Mouse (Mus musculus): ENCODE measurements around the gene Klhl29.

The Klhl29 gene

DNA sequence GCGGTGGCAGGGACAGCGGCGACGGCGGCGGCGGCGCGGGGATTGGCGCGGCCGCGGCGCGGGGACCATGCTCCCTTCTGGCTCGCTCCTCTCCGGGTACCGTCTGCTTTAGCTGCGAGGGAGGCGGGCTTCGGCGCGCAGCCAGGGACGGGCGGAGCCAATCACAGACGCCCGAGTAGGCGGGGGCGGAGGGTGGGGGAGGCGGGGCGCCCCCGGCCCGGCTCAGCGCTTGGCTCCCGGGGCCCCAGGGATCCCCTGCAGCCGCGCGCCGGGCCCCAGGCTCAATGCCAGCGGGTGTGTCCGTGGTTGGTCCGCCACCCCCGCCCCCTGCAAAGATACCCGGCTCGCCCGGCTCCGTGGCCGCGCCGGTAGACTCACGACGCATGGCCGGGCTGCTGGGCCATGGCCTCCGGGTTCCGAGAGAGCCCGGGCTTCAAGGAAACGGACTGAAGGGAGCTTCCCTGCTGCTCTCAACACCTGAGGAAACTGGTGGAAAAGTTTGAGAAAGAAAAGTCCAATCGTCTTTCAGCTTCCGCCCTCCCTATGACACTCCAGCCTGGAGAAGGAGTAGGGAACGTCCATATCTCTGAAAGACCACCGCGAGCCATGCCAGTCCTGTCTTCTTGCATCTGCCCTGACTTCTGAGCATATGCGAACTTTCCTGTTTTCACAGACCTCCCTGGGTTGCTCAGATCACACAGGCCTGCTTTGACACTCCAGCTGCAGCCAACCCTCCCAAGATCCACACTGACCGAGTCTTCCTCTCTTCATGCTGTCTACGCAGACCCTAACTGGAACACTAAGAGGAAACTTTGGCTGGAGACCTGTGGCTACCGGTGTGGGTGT, at the start of gene Klhl29:
TSS of gene Klhl29 (minus strand) at position 67 of the 846 bp plus-strand sequence.
- DNase-seq (ENCODE audit: low spot score) = peak; percentile 86

DNA sequence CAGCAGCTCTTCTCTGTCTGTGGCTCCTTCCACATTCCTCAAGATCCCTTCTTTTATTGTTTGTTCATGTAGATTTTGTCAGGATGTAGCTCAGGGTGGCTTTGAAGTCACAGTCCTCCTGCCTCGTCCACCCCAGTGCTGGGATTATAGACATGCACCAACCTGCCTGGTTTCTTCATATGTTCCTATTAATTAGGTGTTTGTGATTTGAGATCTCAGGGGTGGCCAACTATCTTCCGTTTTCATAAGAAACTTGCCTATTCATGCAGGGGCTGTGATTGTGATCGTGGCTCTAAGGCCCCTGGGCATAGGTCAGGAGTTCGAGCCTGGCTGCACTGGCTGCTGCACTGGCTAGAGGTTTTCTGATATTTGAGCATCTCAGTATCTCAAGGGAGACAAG, 49.8 kb upstream of the Klhl29 start:
- DNase-seq (ENCODE audit: low spot score) = no peak

DNA sequence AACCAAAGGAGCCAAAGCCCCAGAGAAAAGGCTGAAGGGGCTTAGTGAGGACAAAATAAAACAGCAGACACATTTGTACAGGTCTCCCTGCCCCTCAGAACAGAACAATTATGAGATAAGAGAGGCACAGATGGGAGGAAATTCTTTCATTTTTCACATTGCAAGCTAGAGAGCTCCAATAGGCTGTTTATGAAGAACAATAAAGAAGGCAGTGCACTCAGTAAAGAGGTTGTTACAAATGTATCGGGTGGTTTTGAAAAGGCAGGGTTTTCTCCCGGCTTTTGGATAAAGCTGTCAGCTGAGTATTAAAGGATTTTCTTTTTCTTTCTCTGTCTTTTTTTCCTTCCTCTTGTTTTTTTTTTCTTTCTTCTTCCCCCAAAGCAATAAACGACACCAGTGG, 40.3 kb upstream of the Klhl29 start:
- no peak for DNase-seq (ENCODE audit: low spot score)

GRCm38 (mm10) chr12:5413976-5414375, 38.5 kb upstream of the Klhl29 start:
- DNase-seq (ENCODE audit: low spot score) = no peak

DNA sequence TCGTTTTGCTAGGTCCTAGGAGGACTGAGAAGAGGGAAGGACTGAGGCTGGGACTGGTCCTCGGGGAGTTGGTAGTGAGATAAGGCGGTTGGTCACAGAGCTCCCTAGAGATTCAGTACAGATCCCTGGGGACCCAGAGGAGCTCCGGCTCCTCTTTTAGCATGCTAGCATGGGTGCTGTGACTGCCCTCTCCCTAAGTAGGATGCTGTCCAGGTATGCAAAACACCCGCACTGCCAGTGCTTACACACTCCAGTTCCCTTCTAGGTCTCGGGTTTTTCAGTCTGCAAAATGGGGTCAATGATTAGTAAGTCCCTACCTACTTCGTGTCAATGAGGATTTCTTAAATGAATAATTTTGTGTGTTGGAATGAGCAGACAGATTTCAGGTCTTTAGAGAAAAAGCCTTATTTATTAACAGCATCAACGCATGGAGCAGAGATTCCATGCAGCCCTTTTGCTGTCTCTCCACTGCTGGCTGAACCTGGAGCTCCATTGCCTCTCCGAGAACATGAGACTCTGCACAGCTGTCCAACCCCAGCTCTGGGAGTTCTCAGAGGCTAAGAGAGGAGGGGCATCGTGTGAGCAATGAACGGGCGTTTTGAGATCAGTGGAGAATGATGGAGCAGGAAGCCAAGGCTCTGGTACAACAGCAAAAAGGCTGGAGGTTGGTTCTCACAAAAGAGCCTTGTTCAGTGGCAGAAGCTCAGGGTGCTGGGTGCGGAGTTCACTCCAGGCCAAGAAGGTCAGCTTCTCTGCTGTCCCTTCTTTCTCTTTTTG, 36.5 kb upstream of the Klhl29 start:
- no peak for DNase-seq (ENCODE audit: low spot score)

DNA sequence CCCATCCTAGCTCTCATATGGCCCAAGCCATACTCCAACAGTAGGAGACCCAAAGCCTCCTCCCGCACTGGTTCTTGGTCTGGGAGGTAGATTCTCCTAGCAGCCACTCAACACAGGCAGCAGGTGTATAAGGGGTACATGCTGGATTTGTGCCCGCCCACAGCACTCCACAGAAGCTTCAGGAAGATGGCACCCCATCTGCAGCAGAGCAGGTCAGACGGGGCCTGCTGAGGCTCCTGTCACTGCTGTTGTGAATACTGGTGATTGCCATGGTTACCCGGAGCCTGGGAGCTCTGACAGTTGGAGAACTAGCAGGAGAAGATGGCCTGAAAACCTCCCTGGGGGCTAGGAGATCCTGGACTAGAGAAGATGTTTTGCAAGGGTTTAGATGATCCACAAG, 35.9 kb upstream of the Klhl29 start:
- no peak for DNase-seq (ENCODE audit: low spot score)

GRCm38 (mm10) chr12:5410391-5411115, 35.1 kb upstream of the Klhl29 start:
- peak; percentile 88 for DNase-seq (ENCODE audit: low spot score)

- no peak for DNase-seq (ENCODE audit: low spot score)
Observed at GRCm38 (mm10) chr12:5407175-5407574, 31.7 kb upstream of the Klhl29 start.

GRCm38 (mm10) chr12:5397423-5397822, 21.9 kb upstream of the Klhl29 start:
- no peak for DNase-seq (ENCODE audit: low spot score)

- no peak for DNase-seq (ENCODE audit: low spot score)
Observed at GRCm38 (mm10) chr12:5395188-5395587, 19.7 kb upstream of the Klhl29 start.

DNA sequence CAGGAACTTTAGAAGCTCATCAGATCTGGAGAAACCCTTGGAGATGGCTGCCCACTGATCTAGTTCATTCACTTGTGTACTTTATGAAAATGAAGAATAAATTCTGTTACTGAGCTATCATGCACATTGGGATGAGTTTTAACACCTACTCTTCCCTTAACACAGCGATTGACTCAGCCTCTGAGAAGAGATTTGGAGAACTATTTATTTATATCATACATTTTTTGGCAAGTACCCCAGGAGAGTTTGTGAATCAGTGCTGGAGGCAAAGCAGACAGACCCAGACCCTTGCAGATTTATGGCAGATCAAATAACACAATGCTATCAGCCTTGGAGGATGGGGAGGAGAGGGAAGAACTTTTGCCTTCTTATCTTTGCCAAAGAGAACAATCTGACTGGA, 11.6 kb upstream of the Klhl29 start:
- DNase-seq (ENCODE audit: low spot score) = no peak

- DNase-seq (ENCODE audit: low spot score) = no peak
Observed at GRCm38 (mm10) chr12:5386688-5387087, 11.2 kb upstream of the Klhl29 start.

GRCm38 (mm10) chr12:5381694-5382093, 6.2 kb upstream of the Klhl29 start:
- no peak for DNase-seq (ENCODE audit: low spot score)

- peak; percentile 26 for DNase-seq (ENCODE audit: low spot score)
Observed at GRCm38 (mm10) chr12:5374684-5375615, 532 bp downstream of the Klhl29 start.

DNA sequence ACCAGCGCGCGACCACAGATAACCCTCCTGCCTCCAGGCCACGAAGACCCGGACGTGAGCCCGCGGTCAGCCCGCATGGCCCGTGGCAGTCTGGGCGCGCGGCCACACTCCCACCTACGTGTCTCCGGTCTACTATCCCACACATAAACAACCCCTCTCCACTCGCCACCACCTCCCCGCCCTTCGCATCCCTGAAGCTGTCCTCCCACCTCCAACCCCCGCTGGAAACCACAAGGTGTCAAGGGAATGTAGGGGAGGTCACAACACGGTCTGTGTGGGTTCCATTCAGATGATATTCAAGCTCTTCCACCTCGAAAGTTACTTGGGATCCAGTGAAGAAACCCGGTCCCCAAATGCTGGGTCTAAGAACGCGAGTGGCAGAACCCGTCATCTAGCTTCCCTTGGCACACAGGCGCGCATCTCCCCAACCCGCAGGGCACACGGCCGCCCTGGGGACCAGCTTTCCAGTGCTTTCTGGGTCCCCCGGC, 1.2 kb downstream of the Klhl29 start:
- DNase-seq (ENCODE audit: low spot score) = peak; percentile 19

- DNase-seq (ENCODE audit: low spot score) = peak; percentile 7
Observed at GRCm38 (mm10) chr12:5373641-5374195, 1.8 kb downstream of the Klhl29 start.

DNA sequence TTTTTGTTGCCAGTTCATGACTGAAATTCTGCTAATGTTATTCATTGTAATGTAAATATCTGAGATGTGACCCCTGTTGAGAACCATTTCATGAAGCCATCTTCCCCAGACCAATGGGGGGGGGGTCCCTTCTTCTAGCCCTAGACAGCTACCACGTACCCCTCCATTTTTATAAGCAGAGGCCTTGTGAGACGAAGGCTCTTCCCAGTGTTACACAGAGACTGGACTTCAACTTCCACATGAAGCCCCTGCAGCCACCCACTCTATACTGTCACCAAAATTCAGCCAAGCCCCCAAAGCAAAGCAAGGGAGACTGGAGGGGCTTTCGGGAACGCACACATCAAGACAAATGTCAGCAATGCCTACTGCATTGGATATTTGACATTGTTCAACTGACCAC, 6.1 kb downstream of the Klhl29 start:
- DNase-seq (ENCODE audit: low spot score) = no peak

DNA sequence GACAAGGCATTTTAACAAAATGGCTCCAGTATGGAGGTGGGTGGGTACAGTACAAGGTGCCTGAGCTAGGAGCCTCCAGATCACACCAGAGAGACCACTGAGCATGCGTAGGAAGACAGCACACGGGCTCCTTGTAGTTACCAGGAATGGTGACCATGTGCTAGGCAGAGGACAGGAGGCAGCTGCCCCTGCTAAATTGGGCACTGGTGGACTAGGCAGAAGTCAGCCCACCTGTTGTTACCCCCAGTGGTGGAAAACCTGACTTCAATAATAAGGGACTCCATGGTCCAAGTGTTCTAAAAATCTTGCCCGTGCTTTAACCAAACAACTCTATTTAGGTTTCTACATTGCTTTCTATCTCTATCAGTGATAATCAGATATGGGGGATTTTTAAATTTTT, 10.6 kb downstream of the Klhl29 start:
- DNase-seq (ENCODE audit: low spot score) = no peak

- DNase-seq (ENCODE audit: low spot score) = no peak
Observed at GRCm38 (mm10) chr12:5363961-5364634, 11.4 kb downstream of the Klhl29 start.

DNA sequence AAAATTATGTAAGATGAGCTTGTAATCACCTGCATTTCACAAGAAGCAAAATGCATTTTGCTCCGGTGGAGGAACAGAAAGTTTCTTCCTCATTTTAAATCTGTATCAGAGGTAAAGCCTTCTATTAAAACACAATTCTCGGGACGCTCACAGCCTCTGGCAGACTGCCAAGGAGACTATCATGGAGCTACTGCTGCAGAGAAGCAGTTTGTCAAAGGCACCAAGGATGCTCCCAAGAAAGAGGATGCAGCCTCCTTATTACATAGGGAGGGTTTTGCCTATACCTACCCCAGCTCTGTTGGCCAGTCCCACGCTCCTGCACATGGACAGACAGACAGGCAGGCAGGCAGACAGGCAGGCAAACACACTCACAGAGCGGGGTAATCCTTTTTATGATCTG, 16.4 kb downstream of the Klhl29 start:
- DNase-seq (ENCODE audit: low spot score) = peak; percentile 34

Data from urinary bladder, postnatal 14 days (tissue).